Mouse (Mus musculus) urinary bladder, postnatal 0 days (tissue): ENCODE data around the gene Spata45. TPM values are rescaled to one million over a fixed set of nuclear protein-coding genes. Genes with fewer than 3 reads are reported as not detected.

ENCODE experiments used
- polyA plus RNA-seq: library from polyadenylated mRNA; unstranded; fragments of >200 nt; fragmentation: Nextera tagmentation; extraction: Ambion mirVana; gene quantifications from 2 replicates; pipeline ENCODE4 v1.2.1, GENCODE M21; 2015

The Spata45 gene
- not detected in 2 replicates for polyA plus RNA-seq

GRCm38 (mm10) chr1:191036554-191037334, at the start of gene Spata45:
TSS of gene Spata45 (plus strand) at chr1:191036639.

DNA sequence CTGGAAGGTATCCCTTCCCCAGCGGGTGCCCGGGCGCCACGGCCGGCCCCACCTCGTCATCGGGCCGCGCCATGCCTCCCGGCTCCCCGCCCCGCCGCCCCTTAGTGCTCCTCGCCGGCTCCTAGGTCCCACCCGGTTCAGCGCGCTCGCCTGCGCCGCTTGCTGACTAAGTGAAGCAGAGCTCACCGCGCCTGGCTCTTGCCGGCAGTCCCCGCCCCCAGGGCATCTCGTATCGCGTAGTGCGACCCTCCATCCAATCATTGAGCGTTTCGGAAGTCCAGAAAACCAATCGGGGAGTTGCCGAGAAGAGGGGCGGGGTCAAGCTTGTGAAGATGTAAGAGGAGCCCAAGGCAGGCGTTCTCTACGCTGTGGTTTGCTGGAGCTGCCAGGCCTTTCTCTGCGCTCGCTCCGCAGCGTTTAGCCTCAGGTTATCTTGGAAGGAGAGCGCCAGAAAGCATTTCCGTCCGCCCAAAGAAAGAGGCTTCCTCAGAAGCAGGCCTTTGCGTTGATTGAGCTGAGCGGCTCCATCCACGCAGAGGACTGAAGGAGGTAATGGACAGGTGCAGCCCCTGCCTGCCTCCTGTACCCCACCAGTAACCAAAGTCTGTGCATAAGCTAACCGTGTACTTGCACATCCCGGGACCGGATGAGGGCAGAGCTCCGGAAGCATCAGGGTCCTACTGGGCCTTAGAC, 10.3 kb upstream of the Spata45 start, which contains the start of gene Flvcr1:
Flvcr1 (minus strand) TSS at position 138 of the 693 bp plus-strand sequence.

DNA sequence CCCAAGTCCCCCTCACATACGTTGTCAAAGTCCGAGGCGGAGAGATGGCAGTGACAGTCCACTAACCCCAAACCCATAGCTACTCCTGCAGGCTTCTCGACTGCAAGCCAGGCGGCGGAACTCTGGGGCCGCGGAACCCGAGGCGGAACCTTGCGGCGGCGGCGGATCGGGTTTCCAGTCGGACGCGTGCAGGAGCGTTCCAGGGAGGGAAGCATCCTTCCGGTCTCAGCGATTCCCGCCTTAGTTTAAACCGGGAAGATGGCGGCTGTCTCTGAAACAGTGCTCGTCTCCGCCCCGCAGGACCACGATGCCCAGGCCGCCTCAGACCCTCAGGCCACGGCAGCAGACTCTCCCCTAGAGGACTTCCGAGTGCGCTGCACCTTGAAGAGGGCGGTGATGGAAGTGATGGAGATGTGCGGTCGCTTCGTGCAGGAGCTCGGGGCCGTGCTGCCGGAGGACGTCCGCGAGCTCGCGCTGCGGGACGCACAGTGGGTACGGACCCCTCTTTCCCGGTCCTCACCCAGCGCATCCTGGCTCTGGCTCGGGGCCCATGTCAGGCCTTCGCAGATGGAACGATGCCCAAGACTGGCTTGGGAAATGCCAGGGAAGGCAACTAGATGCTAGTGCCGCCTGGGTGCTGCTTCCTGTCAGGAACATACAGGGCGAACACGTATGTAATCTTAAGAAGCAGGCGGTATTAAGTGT, 26.5 kb downstream of the Spata45 start, which contains the start of the genes Tatdn3 and Nsl1:
Tatdn3 (minus strand) TSS at position 152 of the 705 bp plus-strand sequence.
Nsl1 (plus strand) TSS at position 232 of the 705 bp plus-strand sequence.

Other genes starting within 250 kb of the Spata45 start
- gene Rps6kc1, start 124.9 kb upstream of the Spata45 start, polyA plus RNA-seq = 10.3 and 10.8 TPM in 2 replicates
- gene Angel2, start 111.5 kb upstream of the Spata45 start, polyA plus RNA-seq = 21.3 and 23.2 TPM in 2 replicates
- gene Vash2, start 57.3 kb upstream of the Spata45 start, polyA plus RNA-seq = 3.5 and 4.7 TPM in 2 replicates
- gene Flvcr1, start 10.5 kb upstream of the Spata45 start, polyA plus RNA-seq = 3.0 and 3.2 TPM in 2 replicates
- gene Tatdn3, start 26.3 kb downstream of the Spata45 start, polyA plus RNA-seq = 11.9 and 14.4 TPM in 2 replicates
- gene Nsl1, start 26.4 kb downstream of the Spata45 start, polyA plus RNA-seq = 4.4 and 5.3 TPM in 2 replicates
- gene Batf3, start 61.2 kb downstream of the Spata45 start, polyA plus RNA-seq = 2.2 TPM in 2 replicates
- not detected in 2 replicates for gene Fam71a, start 128.2 kb downstream of the Spata45 start, polyA plus RNA-seq
- gene Atf3, start 181.4 kb downstream of the Spata45 start, polyA plus RNA-seq = 7.1 and 8.4 TPM in 2 replicates